Mouse (Mus musculus) neural tube, embryonic 11.5 days (tissue): ENCODE measurements at regions not wholly inside any gene's neighbourhood (a gene's known extent, or its start where the extent isn't known, plus 50 kb on each side); places are given as distances from the start of the nearest gene placed in this dataset.

Source experiments
- ATAC-seq: fragments of 200-750 bp; cut with Nextera tagmentation; 2 replicates; pipeline ENCODE4 v1.8.0; 2017; ENCODE audit warnings: moderate number of reproducible peaks, mild to moderate bottlenecking, moderate TSS enrichment, moderate library complexity; ENCODE audit not compliant: insufficient read depth, low FRiP score, low TSS enrichment
- DNase-seq: peaks from one replicate; pipeline ENCODE4 v3.0.0-alpha.2; 2015; ENCODE audit warnings: low spot score
- H3K27ac ChIP-seq: fragments of 300-500 bp; sonication (generic); 2 replicates; pipeline ENCODE4 v1.5.1; 2014; ENCODE audit warnings: low read depth, mild to moderate bottlenecking, low read length
- H3K27me3 ChIP-seq: fragments of 300-500 bp; sonication (generic); 2 replicates; pipeline ENCODE4 v1.6.1; 2014; ENCODE audit warnings: mild to moderate bottlenecking, low read length, mixed read lengths; ENCODE audit not compliant: control insufficient read depth, insufficient read depth
- H3K36me3 ChIP-seq: fragments of 300-500 bp; sonication (generic); 2 replicates; pipeline ENCODE4 v1.6.1; 2014; ENCODE audit warnings: mild to moderate bottlenecking, low read length, moderate library complexity, mixed read lengths; ENCODE audit not compliant: control insufficient read depth, insufficient read depth
- H3K4me1 ChIP-seq: fragments of 300-500 bp; sonication (generic); 2 replicates; pipeline ENCODE4 v1.6.1; 2014; ENCODE audit warnings: low read length, mixed read lengths; ENCODE audit not compliant: control insufficient read depth, insufficient read depth
- H3K4me2 ChIP-seq: fragments of 300-500 bp; sonication (generic); 2 replicates; pipeline ENCODE4 v1.6.1; 2014; ENCODE audit warnings: low read depth, mild to moderate bottlenecking, moderate library complexity
- H3K4me3 ChIP-seq: fragments of 300-500 bp; sonication (generic); 2 replicates; pipeline ENCODE4 v1.5.1; 2014; ENCODE audit warnings: low read depth, low read length
- H3K9ac ChIP-seq: fragments of 300-500 bp; sonication (generic); 2 replicates; pipeline ENCODE4 v1.6.1; 2014; ENCODE audit warnings: mild to moderate bottlenecking, low read length
- H3K9me3 ChIP-seq: fragments of 300-500 bp; sonication (generic); 2 replicates; pipeline ENCODE4 v1.6.1; 2016; ENCODE audit warnings: low read length; ENCODE audit not compliant: control insufficient read depth
- WGBS: fragments of 180-500 bp; shearing (Covaris S2); extraction: QIAGEN DNeasy Blood & Tissue Kit; methylation state at CpG from one replicate; pipeline ENCODE4 v1.1.7; 2014; 5-methylcytosine and 5-hydroxymethylcytosine counted together

DNA sequence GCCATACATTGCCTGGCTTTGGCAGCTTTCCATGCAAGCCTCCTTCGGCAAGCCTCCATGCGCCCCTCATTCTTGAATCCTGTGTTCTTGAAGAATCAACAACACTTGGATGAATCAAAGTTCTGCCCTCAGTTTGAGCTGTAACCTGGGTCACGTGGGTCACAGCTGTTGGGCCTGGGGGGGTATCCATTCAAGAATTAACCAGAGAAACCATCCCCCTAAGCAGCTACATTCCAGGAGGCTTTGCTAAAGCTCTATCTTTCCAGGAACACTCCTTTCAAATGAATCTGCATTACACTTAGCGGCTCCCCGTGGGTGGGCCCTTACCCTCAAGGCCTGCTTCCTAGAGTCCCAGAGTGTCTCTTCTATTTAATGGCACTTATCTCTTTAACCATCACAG lies 65.2 kb upstream of the Klf9 start:
- ATAC-seq, result no peak
- WGBS, result 50% methylated on average over 5 of the region's 5 CpGs
- Histone ChIP-seq H3K4me3 (no peak overlapping the region), H3K4me1 (no peaks in the 10 kb centered on the region), H3K27ac (no peak overlapping the region), H3K27me3 (no peaks in the 10 kb centered on the region), H3K9me3 (no peaks in the 10 kb centered on the region), H3K9ac (no peak overlapping the region), H3K4me2 (no peak overlapping the region), H3K36me3 (no peaks in the 10 kb centered on the region)
- DNase-seq, result no peak

DNA sequence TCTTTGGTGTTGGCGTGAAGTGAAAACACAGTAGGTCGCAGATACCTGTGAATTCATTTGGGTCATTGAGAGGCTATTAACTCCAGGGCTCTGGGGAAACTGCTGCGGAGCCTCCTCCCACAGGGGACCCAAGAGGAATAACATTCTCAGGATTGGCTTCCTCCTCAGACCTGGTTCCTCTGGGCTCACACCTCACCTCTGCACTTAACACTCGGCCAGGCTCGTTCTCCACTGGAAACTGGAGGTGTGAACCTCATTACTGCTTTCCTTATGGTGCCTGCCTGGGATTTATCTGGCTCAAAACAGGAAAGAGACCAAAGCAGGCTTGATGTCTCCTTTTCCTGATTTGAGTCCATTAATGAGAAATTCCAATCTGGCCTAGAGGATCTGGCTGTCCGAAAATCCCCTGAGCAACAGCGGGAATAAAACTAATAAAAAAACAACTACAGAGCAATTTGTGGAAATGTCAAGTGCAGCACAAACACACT lies 55.8 kb upstream of the Klf9 start:
- 70% methylated on average over 7 of the region's 7 CpGs for WGBS
- no peak for ATAC-seq
- no peaks in the 10 kb centered on the region for H3K9me3 ChIP-seq
- H3K27ac ChIP-seq, result no peak overlapping the region
- H3K9ac ChIP-seq, result no peak overlapping the region
- no peak overlapping the region for H3K4me2 ChIP-seq
- no peaks in the 10 kb centered on the region for H3K36me3 ChIP-seq
- no peaks in the 10 kb centered on the region for H3K4me1 ChIP-seq
- no peaks in the 10 kb centered on the region for H3K27me3 ChIP-seq
- no peak overlapping the region for H3K4me3 ChIP-seq
- no peak for DNase-seq

DNA sequence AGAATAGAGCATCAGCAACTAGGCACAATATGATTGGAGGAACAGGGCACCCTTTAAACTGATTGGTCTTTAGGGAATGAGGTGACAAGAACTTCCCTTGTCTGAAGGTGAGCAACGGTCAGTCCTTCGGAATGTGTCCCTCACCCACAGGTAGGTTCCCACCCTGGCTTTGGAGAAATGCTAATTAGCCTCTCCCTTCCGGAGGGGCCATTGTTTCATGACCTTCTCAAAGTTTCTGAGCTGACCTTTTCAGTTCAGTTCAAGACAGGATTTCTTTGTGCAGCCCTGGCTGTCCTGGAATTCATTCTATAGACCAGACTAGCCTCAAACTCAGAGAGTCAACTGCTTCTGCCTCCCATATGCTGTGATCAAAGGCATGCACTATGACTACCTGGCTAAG lies 53.5 kb upstream of the Klf9 start:
- no peak overlapping the region for H3K9ac ChIP-seq
- no peaks in the 10 kb centered on the region for H3K4me1 ChIP-seq
- H3K36me3 ChIP-seq, result no peaks in the 10 kb centered on the region
- H3K4me2 ChIP-seq, result no peak overlapping the region
- no peak for ATAC-seq
- H3K27ac ChIP-seq, result no peak overlapping the region
- H3K9me3 ChIP-seq, result no peaks in the 10 kb centered on the region
- DNase-seq, result no peak
- no peaks in the 10 kb centered on the region for H3K27me3 ChIP-seq
- WGBS, result 92% methylated on average over 3 of the region's 3 CpGs
- no peak overlapping the region for H3K4me3 ChIP-seq

DNA sequence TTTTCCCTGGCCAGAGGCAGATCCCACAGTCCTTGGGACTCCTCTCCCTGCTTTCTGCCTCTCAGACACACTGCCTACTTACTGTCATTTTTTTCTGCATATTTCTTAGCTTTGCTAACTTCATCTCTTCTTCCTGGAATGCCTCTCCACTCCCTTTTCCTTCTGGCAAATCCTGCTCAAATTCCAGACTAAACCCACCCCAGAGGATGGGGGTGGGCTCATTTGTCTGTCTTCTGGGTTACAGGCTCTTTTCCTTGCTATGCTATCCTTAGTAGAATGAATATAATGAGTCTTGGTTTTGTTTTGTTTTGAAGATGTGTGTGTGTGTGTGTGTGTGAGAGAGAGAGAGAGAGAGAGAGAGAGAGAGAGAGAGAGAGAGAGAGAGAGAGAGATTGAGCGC lies 51.9 kb upstream of the Klf9 start:
- H3K4me1 ChIP-seq, result no peaks in the 10 kb centered on the region
- ATAC-seq, result no peak
- H3K4me3 ChIP-seq, result no peak overlapping the region
- no peak overlapping the region for H3K9ac ChIP-seq
- no peaks in the 10 kb centered on the region for H3K9me3 ChIP-seq
- no peak overlapping the region for H3K27ac ChIP-seq
- no peak for DNase-seq
- no peaks in the 10 kb centered on the region for H3K36me3 ChIP-seq
- 100% methylated on average over 1 of the region's 1 CpGs for WGBS
- H3K4me2 ChIP-seq, result no peak overlapping the region
- H3K27me3 ChIP-seq, result no peaks in the 10 kb centered on the region

DNA sequence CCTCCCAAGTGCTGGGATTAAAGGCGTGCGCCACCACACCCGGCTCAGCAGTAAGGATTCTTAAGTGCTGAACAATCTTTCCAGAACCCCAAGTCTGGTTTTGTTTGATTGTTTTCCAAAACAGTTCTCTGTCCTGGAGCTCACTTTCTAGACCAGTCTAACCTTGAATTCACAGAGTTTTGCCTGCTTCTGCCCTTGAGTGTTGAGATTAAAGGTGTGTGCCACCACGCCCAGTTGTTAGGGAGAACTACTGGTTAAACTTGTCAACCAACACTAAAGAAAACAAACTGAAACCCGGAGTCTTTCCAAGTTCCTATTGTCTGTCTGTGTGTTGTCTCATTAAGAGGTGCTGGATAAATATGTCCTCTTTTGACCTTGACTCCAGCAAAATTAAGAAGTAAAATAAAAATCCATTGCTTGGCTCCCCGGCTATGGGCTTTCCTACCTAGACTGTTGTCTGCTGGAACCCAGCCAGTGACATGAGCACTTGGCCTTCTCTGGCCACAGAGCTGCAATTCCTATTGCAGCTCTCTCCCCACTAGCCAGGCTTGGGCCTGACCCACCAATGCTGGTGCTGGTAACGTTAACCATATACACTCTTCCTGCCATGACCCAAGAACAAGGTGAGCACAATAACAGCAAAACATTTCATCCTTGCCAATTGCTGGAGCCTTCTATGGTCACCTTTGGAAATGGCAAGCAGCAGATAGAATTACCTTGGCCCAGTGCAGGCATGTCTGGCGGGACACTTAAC lies 51.1 kb upstream of the Klf9 start:
- 96% methylated on average over 8 of the region's 8 CpGs for WGBS
- no peaks in the 10 kb centered on the region for H3K4me1 ChIP-seq
- H3K27me3 ChIP-seq, result no peaks in the 10 kb centered on the region
- H3K27ac ChIP-seq, result no peak overlapping the region
- ATAC-seq (no peak), DNase-seq (no peak)
- H3K9me3 ChIP-seq, result no peaks in the 10 kb centered on the region
- H3K36me3 ChIP-seq, result no peaks in the 10 kb centered on the region
- no peak overlapping the region for H3K4me2 ChIP-seq
- H3K4me3 ChIP-seq, result no peak overlapping the region
- no peak overlapping the region for H3K9ac ChIP-seq
